Mouse (Mus musculus) intestine, embryonic 15.5 days (tissue): Measurements from ENCODE around the gene 1700021F05Rik. TPM values are rescaled to one million over a fixed set of nuclear protein-coding genes. Genes with fewer than 3 reads are reported as not detected.
A peak's percentile ranks its signal among the peaks of the same experiment; 100 is the strongest.

ENCODE experiments used
- ATAC-seq: fragments of 200-750 bp; cut with Nextera tagmentation; 2 replicates; pipeline ENCODE4 v1.8.0; 2017; ENCODE audit warnings: moderate TSS enrichment, moderate library complexity
- H3K27ac ChIP-seq: fragments of 300-500 bp; sonication (generic); 2 replicates; pipeline ENCODE4 v1.5.1; 2015; ENCODE audit warnings: mild to moderate bottlenecking, inconsistent platforms
- H3K27me3 ChIP-seq: fragments of 300-500 bp; sonication (generic); replicated peaks from 2 replicates; pipeline ENCODE4 v1.6.1; 2015; ENCODE audit warnings: inconsistent platforms
- H3K36me3 ChIP-seq: fragments of 300-500 bp; sonication (generic); 2 replicates; pipeline ENCODE4 v1.6.1; 2015; ENCODE audit warnings: inconsistent platforms
- H3K4me1 ChIP-seq: fragments of 300-500 bp; sonication (generic); replicated peaks from 2 replicates; pipeline ENCODE4 v1.6.1; 2015; ENCODE audit warnings: inconsistent platforms
- H3K4me2 ChIP-seq: fragments of 300-500 bp; sonication (generic); replicated peaks from 2 replicates; pipeline ENCODE4 v1.6.1; 2015; ENCODE audit warnings: mild to moderate bottlenecking, inconsistent platforms
- H3K4me3 ChIP-seq: fragments of 300-500 bp; sonication (generic); replicated peaks from 2 replicates; pipeline ENCODE4 v1.5.1; 2015; ENCODE audit warnings: inconsistent platforms
- H3K9ac ChIP-seq: fragments of 300-500 bp; sonication (generic); 2 replicates; pipeline ENCODE4 v1.6.1; 2015; ENCODE audit warnings: inconsistent platforms
- H3K9me3 ChIP-seq: fragments of 300-500 bp; sonication (generic); 2 replicates; pipeline ENCODE4 v1.6.1; 2016; ENCODE audit warnings: inconsistent platforms
- WGBS: fragments of 180-500 bp; shearing (Covaris S2); methylation state at CpG from one replicate; pipeline ENCODE4 v1.1.7; 2015; 5-methylcytosine and 5-hydroxymethylcytosine counted together
- polyA plus RNA-seq: library from polyadenylated mRNA; unstranded; fragments of >200 nt; fragmentation: Nextera tagmentation; extraction: Ambion mirVana; gene quantifications from 2 replicates; pipeline ENCODE4 v1.2.1, GENCODE M21; 2015

The 1700021F05Rik gene
- polyA plus RNA-seq, 1 experiment from 2014 or later, result 77.4 TPM

DNA sequence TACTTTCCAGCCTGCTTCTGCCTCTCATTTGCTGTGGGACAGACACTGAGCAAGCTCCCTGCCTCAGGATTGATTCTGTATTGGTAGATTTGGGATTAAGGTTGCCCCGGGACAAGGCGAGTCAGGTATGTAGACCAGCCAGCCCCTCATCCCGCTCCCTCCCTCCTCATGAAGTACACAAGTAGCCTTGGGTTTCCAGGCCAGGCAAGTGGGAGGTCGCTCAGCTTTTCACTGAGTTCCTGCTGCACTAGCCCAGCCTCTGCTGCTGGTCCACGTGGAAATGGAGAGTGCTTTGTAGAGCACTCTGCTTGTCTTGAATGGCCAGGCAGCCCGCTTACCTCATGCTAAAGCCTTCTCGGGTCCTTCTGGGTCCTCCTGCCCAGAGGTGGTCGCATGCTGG is 50.8 kb downstream of the 1700021F05Rik start:
- Histone ChIP-seq H3K4me1 (peaks cover 8% of the 10 kb centered on the region; the same call in 1 of the 2 replicates), H3K4me2 (no peak overlapping the region), H3K4me3 (no peak overlapping the region), H3K27me3 (no peaks in the 10 kb centered on the region), H3K9ac (no peak overlapping the region), H3K9me3 (no peaks in the 10 kb centered on the region), H3K36me3 (0 out of 2 replicates have a peak, but pooled peaks cover 2% of the 10 kb centered on the region), H3K27ac (no peak overlapping the region)
- ATAC-seq, result no peak
- WGBS, result 60% methylated on average over 8 of the region's 8 CpGs

DNA sequence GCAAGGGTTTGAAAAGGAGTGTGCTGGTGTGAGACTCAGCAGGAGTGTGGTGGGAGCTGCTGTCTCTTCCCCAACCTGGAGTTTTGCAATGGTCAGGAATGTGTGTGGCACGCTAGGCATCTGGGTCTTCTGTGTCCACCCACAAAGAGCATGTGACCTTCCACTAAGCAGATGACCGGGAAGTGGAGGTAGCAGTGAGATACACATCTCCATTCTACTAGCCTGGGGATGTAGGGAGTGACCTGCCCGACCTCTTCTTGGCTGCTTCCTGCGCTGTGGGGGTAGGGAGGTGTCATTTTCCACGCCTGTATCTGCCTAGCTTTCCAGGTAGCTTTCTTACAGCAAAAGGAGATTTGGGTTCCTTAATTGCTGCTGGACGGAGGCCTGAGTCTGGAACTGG is 51.2 kb downstream of the 1700021F05Rik start:
- whole genome bisulfite sequencing, result 30% methylated on average over 6 of the region's 6 CpGs
- H3K4me3 ChIP-seq, result no peak overlapping the region
- peaks cover 8% of the 10 kb centered on the region; the same call in 1 of the 2 replicates for H3K4me1 ChIP-seq
- H3K9ac ChIP-seq, result no peak overlapping the region
- H3K4me2 ChIP-seq, result no peak overlapping the region
- H3K27me3 ChIP-seq, result no peaks in the 10 kb centered on the region
- H3K27ac ChIP-seq, result no peak overlapping the region
- no peak for ATAC-seq
- no peaks in the 10 kb centered on the region for H3K9me3 ChIP-seq
- no peaks in the 10 kb centered on the region for H3K36me3 ChIP-seq

DNA sequence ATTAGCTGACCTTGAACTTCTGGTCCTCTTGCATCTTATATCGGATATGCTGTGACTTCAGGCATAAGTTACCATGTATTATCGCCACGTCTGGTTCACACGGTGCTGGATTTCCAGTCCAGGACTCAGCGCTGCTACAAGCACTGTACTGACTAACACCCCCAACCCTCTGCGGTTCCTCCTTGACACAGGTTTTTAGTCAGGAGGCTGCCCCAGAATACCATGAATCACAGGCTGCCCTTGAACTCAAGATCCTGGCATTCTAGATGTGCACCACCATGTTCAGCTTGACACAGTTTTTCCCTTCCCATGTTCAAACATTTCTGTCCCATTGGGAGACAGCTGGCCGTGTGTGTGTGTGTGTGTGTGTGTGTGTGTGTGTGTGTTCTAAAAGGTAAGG is 51.7 kb downstream of the 1700021F05Rik start:
- peaks cover 8% of the 10 kb centered on the region; the same call in 1 of the 2 replicates for H3K4me1 ChIP-seq
- H3K9ac ChIP-seq, result no peak overlapping the region
- H3K9me3 ChIP-seq, result no peaks in the 10 kb centered on the region
- WGBS, result 80% methylated on average over 7 of the region's 7 CpGs
- H3K27ac ChIP-seq, result no peak overlapping the region
- no peak for ATAC-seq
- no peaks in the 10 kb centered on the region for H3K36me3 ChIP-seq
- H3K27me3 ChIP-seq, result no peaks in the 10 kb centered on the region
- H3K4me2 ChIP-seq, result no peak overlapping the region
- H3K4me3 ChIP-seq, result no peak overlapping the region

DNA sequence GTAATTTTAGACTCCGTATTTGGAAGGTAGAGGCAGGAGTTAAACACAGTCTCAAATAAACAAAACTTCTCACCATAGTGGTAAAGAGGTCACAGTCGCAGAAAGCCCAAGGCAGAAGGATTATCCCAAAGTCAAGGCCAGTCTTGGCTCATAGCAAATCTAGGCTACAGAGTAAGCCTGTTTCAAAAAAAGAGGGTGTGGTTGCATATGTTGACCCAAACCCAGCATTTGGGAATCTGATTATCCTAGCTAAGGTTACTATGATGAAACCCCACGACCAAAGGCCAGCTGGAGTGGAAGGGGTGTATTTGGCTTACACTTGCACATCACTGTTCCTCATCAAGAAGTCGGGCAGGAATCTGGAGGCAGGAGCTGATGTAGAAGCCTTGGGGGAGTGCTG is 52.5 kb downstream of the 1700021F05Rik start:
- H3K4me2 ChIP-seq, result no peak overlapping the region
- H3K9ac ChIP-seq, result no peak overlapping the region
- peaks cover 13% of the 10 kb centered on the region; the same call in 1 of the 2 replicates for H3K4me1 ChIP-seq
- H3K36me3 ChIP-seq, result no peaks in the 10 kb centered on the region
- H3K9me3 ChIP-seq, result no peaks in the 10 kb centered on the region
- peak overlapping the region; percentile 52; the same call in 1 of the 2 replicates for H3K27ac ChIP-seq
- no peaks in the 10 kb centered on the region for H3K27me3 ChIP-seq
- no peak for ATAC-seq
- WGBS, result 69% methylated on average over 4 of the region's 4 CpGs
- H3K4me3 ChIP-seq, result no peak overlapping the region

DNA sequence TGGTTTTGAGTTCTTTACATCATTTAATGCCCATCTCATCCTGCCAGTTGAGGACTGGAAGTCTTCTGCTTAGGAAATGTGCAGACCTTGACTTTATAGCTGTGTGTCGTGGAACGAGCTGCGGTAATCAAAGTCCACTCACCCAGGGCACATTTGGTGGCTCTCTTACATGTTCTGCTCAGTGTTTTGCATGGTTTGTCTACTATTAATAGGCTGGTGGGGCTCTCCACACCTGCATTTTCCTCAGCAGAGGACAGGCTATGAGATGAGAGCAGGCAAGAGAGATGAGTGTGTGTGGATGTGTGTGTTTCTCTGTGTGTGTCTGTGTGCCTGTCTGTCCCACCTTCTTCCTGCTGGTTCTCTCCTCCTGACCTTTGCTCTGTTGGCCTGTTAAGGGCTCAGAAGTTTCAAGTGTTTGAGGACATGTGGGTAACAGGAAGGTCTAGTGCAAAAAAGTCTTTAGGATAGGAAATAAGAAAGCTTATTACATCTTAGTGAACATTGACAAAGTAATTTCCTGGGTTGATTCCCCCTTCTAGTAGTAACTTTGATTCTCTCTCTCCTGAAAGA is 53.3 kb downstream of the 1700021F05Rik start:
- ATAC-seq, result peak; percentile 65
- Histone ChIP-seq H3K4me3 (no peak overlapping the region), H3K36me3 (no peaks in the 10 kb centered on the region), H3K27ac (peak overlapping the region; percentile 52), H3K9ac (no peak overlapping the region), H3K4me1 (peaks cover 18% of the 10 kb centered on the region; the same call in 1 of the 2 replicates), H3K9me3 (no peaks in the 10 kb centered on the region), H3K27me3 (no peaks in the 10 kb centered on the region), H3K4me2 (no peak overlapping the region)
- 68% methylated on average over 3 of the region's 3 CpGs for WGBS

DNA sequence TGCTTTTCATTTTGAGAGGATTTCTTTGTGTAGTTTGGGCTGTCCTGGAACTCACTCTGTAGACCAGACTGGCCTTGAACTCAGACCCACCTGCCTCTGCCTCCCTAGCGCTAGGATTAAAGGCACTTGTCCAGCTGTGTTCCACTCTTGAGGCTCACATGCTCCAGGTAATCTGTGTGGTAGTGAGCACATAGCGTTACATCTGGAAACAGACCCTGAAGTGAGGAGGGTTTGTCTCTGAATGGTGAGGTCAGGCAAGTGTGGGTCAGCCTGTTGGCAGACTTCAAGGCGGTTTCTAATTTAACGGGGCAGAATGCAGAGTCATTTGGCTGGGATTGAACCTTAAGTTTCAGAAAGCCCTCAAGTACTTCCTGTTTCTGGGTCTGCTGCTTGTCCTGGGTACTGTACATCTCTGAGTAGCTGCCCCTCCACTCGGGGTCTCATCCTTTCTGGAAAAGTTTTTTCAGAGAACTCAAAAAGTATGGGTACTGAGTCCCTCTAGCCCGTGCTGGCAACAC is 55.0 kb downstream of the 1700021F05Rik start:
- no peaks in the 10 kb centered on the region for H3K9me3 ChIP-seq
- H3K9ac ChIP-seq, result no peak overlapping the region
- no peaks in the 10 kb centered on the region for H3K27me3 ChIP-seq
- WGBS, result 82% methylated on average over 6 of the region's 6 CpGs
- H3K4me2 ChIP-seq, result no peak overlapping the region; the same call in 1 of the 2 replicates
- no peak overlapping the region for H3K27ac ChIP-seq
- H3K4me1 ChIP-seq, result peaks cover 21% of the 10 kb centered on the region; the same call in 1 of the 2 replicates
- H3K36me3 ChIP-seq, result no peaks in the 10 kb centered on the region
- no peak overlapping the region for H3K4me3 ChIP-seq
- ATAC-seq, result no peak

DNA sequence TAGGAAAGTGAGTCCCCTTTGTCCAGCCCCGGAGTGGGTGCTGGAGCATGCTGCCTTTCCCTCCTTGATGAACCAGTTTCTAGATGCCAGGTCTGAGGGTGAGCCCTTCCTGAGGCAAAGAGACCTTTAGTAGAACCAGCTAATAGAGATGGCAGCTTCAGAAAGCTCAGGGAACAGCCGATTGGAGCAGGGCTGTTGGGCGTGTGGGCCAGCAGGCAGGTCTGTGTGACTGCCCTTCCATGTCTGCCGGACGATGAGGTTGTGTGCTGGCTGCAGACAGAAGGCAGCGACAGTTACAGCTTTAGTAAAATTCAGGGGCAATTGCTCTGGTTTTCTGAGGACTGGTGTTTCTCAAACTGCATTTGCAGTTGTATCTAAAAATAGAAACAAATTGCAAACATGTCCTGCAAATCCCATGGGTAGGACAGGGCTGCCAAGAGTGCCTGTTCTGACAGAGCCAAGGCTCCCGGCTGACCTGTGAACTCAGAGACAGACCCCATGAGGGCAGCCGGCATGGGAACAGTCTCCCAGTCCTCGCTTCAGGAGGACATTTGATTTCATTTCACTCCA is 57.3 kb downstream of the 1700021F05Rik start:
- H3K4me1 ChIP-seq, result peaks cover 21% of the 10 kb centered on the region; the same call in 1 of the 2 replicates
- 30% methylated on average over 9 of the region's 9 CpGs for WGBS
- no peak overlapping the region for H3K4me2 ChIP-seq

DNA sequence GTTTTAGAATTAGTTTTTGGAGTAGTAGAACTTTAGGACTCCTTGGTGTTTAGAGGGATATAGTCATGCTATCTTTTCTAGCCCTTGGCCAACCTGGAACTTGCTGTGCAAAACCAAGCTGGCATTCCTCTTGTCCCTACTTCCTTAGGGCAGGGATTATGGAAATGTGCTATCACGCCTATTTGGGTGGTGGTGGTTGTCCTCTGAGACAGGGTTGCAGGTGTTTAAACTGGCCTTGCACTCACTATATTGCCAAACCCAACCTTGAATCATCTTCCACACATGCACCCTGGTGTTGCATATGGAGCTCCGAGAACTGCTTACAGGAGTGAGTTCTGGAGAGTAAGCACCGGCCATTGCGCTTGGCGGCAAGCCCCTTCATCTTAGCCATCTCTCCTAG is 58.8 kb downstream of the 1700021F05Rik start:
- no peaks in the 10 kb centered on the region for H3K36me3 ChIP-seq
- H3K4me1 ChIP-seq, result peaks cover 22% of the 10 kb centered on the region; the same call in 1 of the 2 replicates
- H3K4me2 ChIP-seq, result no peak overlapping the region
- no peaks in the 10 kb centered on the region for H3K9me3 ChIP-seq
- no peaks in the 10 kb centered on the region for H3K27me3 ChIP-seq
- no peak overlapping the region for H3K9ac ChIP-seq
- no peak overlapping the region for H3K27ac ChIP-seq
- 87% methylated on average over 5 of the region's 5 CpGs for WGBS
- H3K4me3 ChIP-seq, result no peak overlapping the region
- no peak for ATAC-seq

More for the DNA sequence above, 57.3 kb downstream of the 1700021F05Rik start:
- Histone ChIP-seq H3K4me3 (no peak overlapping the region), H3K9me3 (no peaks in the 10 kb centered on the region), H3K27ac (peak overlapping the region; percentile 64), H3K27me3 (no peaks in the 10 kb centered on the region), H3K36me3 (no peaks in the 10 kb centered on the region), H3K9ac (no peak overlapping the region)
- ATAC-seq, result no peak

DNA sequence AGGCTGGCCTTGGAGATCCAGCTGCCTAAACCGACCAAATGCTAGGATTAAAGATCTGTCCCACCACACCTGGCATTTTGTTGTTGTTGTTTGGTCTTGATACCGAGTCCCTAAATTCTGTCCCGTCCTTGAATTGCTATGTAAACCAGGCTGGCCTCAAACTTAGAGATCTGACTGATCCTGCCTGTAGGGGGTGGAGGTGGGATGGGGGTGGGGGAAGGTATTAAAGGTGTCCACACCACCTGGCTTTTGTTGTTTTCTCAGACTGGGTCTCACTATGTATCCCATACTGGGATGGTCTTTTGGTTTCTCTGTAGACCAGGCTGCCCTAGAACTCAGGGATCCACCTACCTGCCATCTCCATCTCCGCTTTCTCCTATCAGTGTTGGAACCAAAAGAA is 59.6 kb downstream of the 1700021F05Rik start:
- no peaks in the 10 kb centered on the region for H3K36me3 ChIP-seq
- no peak overlapping the region for H3K27ac ChIP-seq
- H3K4me1 ChIP-seq, result peaks cover 22% of the 10 kb centered on the region; the same call in 1 of the 2 replicates
- no peak overlapping the region for H3K4me3 ChIP-seq
- WGBS, result 46% methylated on average over 4 of the region's 4 CpGs
- ATAC-seq, result no peak
- no peak overlapping the region for H3K9ac ChIP-seq
- H3K27me3 ChIP-seq, result no peaks in the 10 kb centered on the region
- no peaks in the 10 kb centered on the region for H3K9me3 ChIP-seq
- no peak overlapping the region for H3K4me2 ChIP-seq

DNA sequence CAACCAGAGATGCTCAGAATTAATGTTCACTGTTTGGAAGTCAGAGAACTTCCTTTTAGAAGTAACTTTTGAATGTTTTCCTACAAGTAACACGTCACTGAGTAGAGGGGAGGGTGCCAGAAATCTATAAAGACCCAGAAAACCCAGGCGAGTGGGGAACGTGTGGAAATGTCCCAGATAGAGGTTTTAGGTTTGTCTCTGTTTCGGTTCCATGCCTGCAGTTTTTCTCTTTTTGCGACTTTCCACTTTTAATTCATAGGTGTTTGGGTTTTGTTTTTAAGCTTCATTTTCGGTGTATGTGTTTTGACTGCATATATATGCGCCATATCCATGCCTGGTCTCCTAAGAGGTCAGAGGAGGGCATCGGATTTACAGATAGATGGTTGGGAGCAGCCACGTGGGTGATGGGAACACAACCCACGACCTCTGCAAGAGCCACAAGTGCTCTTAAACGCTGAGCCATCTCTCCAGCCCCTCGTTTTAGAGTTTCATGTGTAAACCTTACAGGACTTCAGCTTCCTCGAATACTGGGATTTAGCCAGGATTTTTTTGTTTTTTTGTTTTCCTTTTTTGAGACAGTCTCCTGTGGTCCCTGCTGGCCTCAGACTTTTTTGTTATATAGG is 60.5 kb downstream of the 1700021F05Rik start:
- 10% methylated on average over 13 of the region's 13 CpGs for WGBS
- peak overlapping the region; percentile 88 for H3K4me2 ChIP-seq
- H3K9me3 ChIP-seq, result no peaks in the 10 kb centered on the region
- H3K4me1 ChIP-seq, result peaks cover 22% of the 10 kb centered on the region; the same call in 1 of the 2 replicates
- ATAC-seq, result no peak
- no peaks in the 10 kb centered on the region for H3K27me3 ChIP-seq
- peak overlapping the region; percentile 79 for H3K4me3 ChIP-seq
- peak overlapping the region; percentile 93 for H3K9ac ChIP-seq
- H3K27ac ChIP-seq, result peak overlapping the region; percentile 97
- H3K36me3 ChIP-seq, result no peaks in the 10 kb centered on the region

DNA sequence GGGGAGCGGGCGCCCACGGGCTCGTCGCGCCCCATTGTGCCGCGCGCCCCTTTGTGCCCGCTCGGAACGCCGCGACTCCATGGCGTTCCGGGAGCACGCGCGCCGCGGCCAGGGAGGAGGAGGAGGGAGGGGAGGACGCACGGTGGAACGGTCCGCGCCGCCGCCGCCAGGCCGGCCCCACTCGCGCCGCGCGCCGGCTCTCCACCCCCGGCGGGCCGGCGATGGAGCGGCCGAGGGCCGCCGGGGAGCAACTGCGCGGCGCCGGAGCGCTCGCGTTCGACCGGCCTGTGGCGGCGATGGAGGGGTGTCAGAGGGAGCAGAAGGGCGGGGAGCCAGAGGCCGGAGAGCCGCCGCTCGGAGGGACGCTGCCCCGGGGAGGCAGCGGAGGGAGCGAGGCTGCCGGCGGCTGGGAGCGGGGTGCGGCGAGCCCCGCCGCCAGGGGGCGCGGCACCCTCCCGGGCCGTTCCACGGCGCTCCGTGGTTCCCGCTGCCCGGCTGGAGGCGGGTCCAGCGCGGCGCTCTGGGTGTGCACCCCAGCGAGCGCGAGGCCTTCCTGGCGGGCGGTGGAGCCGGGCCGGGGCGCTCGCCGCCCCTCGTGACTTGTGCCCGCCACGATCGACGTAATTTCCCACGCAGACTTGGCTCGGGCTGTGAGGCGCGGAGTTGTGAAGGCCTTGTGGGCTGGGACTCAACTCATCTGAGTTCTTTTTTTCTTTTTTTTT is 61.2 kb downstream of the 1700021F05Rik start:
- peak; percentile 91 for ATAC-seq
- Histone ChIP-seq H3K4me3 (peak overlapping the region; percentile 79), H3K9ac (peak overlapping the region; percentile 93), H3K36me3 (no peaks in the 10 kb centered on the region), H3K9me3 (no peaks in the 10 kb centered on the region), H3K27ac (peak overlapping the region; percentile 97), H3K4me2 (peak overlapping the region; percentile 88), H3K27me3 (no peaks in the 10 kb centered on the region), H3K4me1 (peaks cover 22% of the 10 kb centered on the region; the same call in 1 of the 2 replicates)
- under 1% methylated on average over 79 of the region's 103 CpGs for WGBS
